Mouse (Mus musculus): Measurements from ENCODE around the gene Rhob.
A peak's percentile ranks its signal among the peaks of the same experiment; 100 is the strongest.
"Not testable (repeated sequence)": the region's sequence is repeated elsewhere in the genome, so short reads cannot be mapped to it uniquely, and the experiment has no call there.

Rhob gene

GRCm38 (mm10) chr12:8472591-8473358 is 27.0 kb downstream of the Rhob start:
- no peak for DNase-seq (ENCODE audit: low spot score)

- no peak for DNase-seq (ENCODE audit: low spot score)
Measured at GRCm38 (mm10) chr12:8472051-8472450, 27.8 kb downstream of the Rhob start.

- DNase-seq (ENCODE audit: low spot score) = no peak
Measured at GRCm38 (mm10) chr12:8470962-8471361, 28.8 kb downstream of the Rhob start.

DNA sequence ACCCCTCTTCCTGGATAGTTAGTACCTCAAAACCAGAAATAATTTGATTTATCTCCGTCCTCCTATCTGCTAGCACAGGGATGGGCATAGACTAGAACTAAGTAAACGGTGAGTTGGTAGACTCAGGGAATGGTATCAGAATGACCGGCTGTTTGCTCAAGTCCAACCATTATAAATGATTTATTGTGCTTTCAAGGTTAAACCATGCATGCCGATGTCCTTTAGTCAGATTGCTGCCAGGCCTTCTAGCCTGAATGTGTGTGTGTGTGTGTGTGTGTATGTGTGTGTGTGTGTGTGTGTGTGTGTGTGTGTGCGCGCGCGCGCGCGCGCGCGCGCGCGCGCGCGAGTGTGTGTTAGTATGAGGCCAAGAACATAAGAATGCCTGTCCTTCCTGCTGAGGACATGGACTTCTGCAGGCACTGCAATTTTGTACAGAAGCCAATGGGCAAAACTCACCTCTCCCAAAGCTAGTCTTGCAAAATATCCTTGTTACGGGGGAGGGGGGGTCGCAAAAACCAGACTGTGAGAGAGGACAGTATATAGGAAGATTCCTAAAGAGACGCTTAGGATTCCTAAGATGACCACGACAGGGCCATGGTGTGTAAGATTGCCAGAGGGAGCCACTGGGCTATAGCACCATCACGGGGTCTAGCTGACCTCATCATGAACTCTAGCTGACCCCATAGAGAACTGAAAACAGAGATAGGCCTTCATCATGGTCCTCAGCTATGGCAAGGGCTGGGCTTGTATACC is 29.9 kb downstream of the Rhob start:
- no peak for DNase-seq (ENCODE audit: low spot score)

DNA sequence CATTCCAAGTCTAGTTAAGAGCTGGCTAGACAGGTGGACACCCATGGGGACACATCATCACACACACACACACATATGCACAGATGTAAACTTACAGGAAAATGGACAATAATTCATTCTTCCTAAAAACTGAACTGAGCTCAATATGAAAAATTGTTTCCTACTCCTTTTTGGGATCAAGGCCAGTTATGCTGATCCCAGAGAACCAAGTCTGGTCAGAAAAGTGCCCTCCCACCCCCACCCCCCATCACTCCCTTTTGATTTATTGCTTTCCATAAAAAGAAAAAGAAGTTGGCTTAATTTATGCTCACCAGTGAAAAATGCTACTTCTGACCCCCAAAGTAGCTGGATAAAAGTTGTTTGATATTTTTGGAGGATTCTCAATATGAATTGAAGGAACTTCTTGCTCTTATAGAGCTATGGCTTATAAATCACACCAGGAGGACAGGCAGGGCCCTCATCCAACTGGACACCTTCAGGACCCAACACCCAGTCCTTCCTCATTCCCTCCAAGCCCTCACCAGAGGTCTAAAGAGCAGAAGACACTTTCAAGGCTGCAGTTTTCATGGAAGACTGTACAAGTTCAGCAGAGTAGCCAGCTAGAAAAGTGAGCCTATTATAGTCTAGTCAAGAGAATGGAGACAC is 31.5 kb downstream of the Rhob start:
- no peak for DNase-seq (ENCODE audit: low spot score)

- DNase-seq (ENCODE audit: low spot score) = no peak
Measured at GRCm38 (mm10) chr12:8467029-8467924, 32.5 kb downstream of the Rhob start.

DNA sequence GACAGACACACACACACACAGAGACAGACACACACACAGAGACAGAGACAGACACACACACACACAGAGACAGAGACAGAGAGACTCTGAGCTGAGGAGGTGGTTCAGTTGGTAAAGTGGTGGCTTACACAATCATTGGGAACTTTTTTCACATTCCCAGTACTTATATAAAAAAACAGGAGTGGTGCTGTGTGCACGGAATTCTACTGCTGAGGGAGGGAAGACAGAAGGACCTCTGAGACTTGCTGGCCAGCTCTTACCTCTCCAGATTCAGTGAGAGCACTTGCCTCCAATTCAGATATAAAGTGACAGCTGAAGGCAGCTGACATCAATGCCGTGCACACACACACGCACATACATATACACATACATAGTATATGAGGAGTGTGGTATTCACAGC is 34.1 kb downstream of the Rhob start:
- no peak for DNase-seq (ENCODE audit: low spot score)

- DNase-seq (ENCODE audit: low spot score) = no peak
Measured at GRCm38 (mm10) chr12:8464961-8465360, 34.8 kb downstream of the Rhob start.

DNA sequence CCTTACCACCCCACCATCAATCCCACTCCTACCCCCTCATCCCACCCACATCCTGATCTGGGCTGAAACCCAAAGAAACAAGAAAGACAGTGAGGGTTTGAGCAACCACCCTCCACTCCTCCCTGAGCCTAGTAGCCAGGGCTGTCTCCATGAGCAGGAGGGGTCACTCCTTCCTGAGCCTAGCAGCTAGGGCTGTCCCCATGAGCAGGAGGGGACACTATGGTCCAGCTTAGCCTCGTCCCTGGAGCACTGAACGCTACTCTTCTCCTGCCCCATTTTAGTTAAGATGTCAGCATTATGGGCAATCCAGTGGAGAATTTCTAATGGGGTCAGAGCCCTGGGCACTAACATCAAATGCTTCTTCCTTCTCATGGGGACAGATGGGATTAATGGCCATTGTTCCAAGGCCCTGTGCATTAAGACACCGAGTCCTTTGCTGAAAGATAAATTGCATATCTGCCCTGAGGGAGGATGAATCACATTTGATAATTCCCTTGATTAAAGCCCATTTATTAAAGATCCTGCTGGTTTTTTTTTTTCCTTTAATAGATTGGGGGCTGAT is 36.1 kb downstream of the Rhob start:
- no peak for DNase-seq (ENCODE audit: low spot score)

GRCm38 (mm10) chr12:8462533-8462932 is 37.3 kb downstream of the Rhob start:
- DNase-seq (ENCODE audit: low spot score) = no peak

- not testable (repeated sequence) for DNase-seq (ENCODE audit: low spot score)
Measured at GRCm38 (mm10) chr12:8461575-8461974, 38.2 kb downstream of the Rhob start.

- DNase-seq (ENCODE audit: low spot score) = no peak
Measured at GRCm38 (mm10) chr12:8458400-8458799, 41.4 kb downstream of the Rhob start.

- no peak for DNase-seq (ENCODE audit: low spot score)
Measured at GRCm38 (mm10) chr12:8457052-8457451, 42.8 kb downstream of the Rhob start.

GRCm38 (mm10) chr12:8455046-8455445 is 44.8 kb downstream of the Rhob start:
- DNase-seq (ENCODE audit: low spot score) = no peak

- peak; percentile 39 for DNase-seq (ENCODE audit: low spot score)
Measured at GRCm38 (mm10) chr12:8454487-8454886, 45.3 kb downstream of the Rhob start.

DNA sequence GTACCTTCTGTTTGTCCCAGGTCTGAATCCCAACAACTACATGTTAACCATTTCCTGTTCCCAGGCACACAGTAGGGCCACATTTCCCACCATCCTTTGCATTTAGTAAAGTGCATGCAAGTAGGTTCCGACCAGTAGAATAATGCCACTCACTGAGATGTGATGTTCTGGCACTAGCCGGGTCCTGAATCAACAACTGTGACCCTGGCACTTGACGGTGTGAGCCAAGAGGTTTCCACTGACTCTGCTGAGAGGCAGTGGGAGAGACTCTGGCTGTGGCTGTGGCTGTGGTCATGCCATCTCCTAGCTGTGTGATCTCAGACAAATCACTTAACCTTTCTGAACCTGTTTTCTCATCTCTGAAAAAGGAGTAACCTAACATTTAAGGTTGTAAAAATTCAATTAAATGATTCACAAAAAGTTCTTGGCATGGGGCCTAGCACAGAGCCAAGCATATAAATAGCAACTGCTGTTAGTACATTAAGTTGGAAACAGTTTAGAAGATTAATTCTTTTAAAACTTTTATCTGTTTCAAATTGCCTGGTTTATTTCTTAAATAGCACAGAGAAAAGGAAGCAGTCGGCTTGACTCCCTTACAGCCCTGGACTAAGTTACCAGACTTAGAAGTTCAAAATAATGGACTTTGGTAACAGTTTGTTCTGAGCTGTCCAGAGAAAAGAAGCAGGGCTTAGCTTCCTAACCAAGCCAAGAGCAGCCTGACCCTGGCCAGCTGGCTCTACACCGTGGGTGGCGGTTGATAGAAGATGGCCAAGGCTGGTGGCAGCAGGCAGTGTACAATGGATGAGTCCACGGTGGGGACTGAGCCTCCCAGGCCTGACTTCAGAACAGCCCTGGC is 46.8 kb downstream of the Rhob start:
- peak; percentile 31 for DNase-seq (ENCODE audit: low spot score)

DNA sequence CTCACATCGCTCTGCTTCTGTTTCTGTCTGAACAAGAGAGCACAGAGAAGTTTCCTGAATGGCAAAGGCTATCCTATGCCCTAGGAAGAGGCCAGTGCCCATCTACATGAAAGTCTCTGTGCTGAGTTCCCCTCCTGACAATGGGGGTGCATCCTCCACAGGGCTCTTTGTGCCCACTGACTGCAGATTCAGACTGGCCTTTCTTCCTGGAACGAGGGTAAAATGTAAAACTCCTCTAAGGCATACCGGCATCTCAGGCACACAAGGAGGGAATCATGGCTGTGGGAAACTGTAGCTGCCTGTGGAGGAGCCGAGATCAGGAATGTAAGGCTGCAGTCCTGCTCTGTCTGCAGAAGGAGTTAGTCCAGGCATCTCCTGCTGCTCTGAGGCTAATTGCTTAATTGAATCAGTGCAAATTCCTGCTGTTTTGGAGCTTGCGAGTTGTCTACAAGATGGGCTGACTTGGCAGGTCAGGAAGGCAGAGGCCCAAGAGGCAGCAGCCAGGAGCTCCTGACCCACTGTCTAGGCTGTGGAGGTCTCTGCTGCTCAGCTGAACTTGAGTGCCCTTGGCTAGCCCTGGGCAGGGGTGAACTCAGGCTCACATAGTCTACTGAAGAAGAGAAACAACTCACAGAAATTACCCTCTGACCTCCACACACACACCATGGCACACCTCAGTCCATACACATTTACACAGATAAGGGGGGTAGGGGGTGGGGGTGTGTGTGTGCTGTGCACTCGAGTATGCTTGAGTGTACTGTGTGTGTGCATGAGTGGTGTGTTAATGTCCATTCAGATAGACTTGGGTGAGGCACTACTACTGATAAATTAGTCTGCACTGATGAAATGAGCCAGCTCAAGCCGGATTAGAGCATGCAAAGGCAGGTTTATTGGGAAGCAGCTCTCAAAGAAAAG is 48.0 kb downstream of the Rhob start:
- no peak for DNase-seq (ENCODE audit: low spot score)

GRCm38 (mm10) chr12:8450639-8451038 is 49.2 kb downstream of the Rhob start:
- peak; percentile 50 for DNase-seq (ENCODE audit: low spot score)

- DNase-seq (ENCODE audit: low spot score) = no peak
Measured at GRCm38 (mm10) chr12:8450028-8450427, 49.8 kb downstream of the Rhob start.

Measured in ovary, adult 18-20 months (tissue).